ENCODE assay signal across 26 mouse cellular contexts in the genomic region with DNA sequence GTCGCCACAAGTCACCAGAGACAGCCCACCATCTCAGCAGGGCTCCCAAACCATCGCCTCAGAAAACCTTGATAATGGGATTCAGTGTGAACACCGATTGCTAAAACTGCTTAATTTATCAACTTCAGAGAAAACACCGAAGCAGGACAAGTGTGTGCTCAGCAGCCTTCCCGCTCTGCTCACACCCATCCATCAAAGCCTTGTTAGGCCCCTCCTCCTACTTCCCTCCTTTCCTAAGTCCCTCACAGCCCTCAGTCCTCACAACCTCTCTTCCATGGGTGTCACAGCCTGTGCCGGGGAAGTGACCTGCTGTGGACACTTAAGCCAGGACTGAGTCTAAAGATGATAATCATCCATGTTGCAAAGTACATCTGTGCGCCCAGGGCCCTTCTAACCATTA.
"Had no signal": no experiment of that assay in that cellular context is flagged by ENCODE, and none has a peak within 500 bp of the region (broad histone marks: within the 10 kb centered on the region; RNA-seq: fewer than 3 reads in every experiment).

No protein-coding gene starts in this region.

- H3K27me3 ChIP-seq: heart, embryonic 15.5 days; hindbrain, embryonic 12.5 days; kidney, embryonic 15.5 days; limb, embryonic 13.5 days; limb, embryonic 15.5 days had no signal

- H3K4me2 ChIP-seq: heart, embryonic 11.5 days; heart, embryonic 13.5 days; heart, embryonic 15.5 days; hindbrain, embryonic 12.5 days; kidney, embryonic 15.5 days; limb, embryonic 13.5 days; limb, embryonic 15.5 days; liver, embryonic 12.5 days had no signal

- ATAC-seq: hindbrain, postnatal 0 days; intestine, embryonic 16.5 days; liver, embryonic 12.5 days had no signal

- H3K27ac ChIP-seq: heart, adult 2 months; heart, embryonic 13.5 days; heart, embryonic 15.5 days; hindbrain, embryonic 12.5 days; hindbrain, postnatal 0 days; kidney, embryonic 15.5 days; kidney, postnatal 0 days; limb, embryonic 13.5 days; limb, embryonic 15.5 days; liver, embryonic 12.5 days; liver, embryonic 14.5 days had no signal

- H3K4me1 ChIP-seq: heart, embryonic 13.5 days; heart, embryonic 15.5 days; hindbrain, embryonic 12.5 days; kidney, embryonic 15.5 days; liver, embryonic 12.5 days had no signal

- H3K36me3 ChIP-seq: heart, embryonic 13.5 days; heart, embryonic 15.5 days; hindbrain, embryonic 12.5 days; kidney, embryonic 15.5 days; limb, embryonic 15.5 days; liver, embryonic 12.5 days had no signal

- DNase-seq: gastrocnemius, postnatal 14 days; gastrocnemius, postnatal 36 days; heart, adult 11 months; heart, adult 2 months; heart, postnatal 14 days; heart, postnatal 36 days; kidney, adult 11 months; kidney, adult 2 months; kidney, adult 9 months; kidney, postnatal 14 days; kidney, postnatal 36 days; layer of hippocampus, adult 9-11 months; layer of hippocampus, postnatal 36 days; left cerebral cortex, postnatal 4 days had no signal

- H3K9ac ChIP-seq: heart, embryonic 13.5 days; heart, embryonic 15.5 days; hindbrain, embryonic 12.5 days; kidney, embryonic 15.5 days; limb, embryonic 13.5 days; limb, embryonic 15.5 days; liver, embryonic 12.5 days; liver, embryonic 14.5 days had no signal

- H3K9me3 ChIP-seq: heart, embryonic 13.5 days; heart, embryonic 15.5 days; hindbrain, embryonic 12.5 days; kidney, embryonic 15.5 days; limb, embryonic 13.5 days; limb, embryonic 15.5 days; liver, embryonic 12.5 days had no signal

- H3K4me3 ChIP-seq: heart, adult 2 months; heart, embryonic 13.5 days; heart, embryonic 15.5 days; hindbrain, embryonic 12.5 days; kidney, embryonic 15.5 days; limb, embryonic 13.5 days; limb, embryonic 15.5 days; liver, embryonic 12.5 days had no signal
